Mouse (Mus musculus) left cerebral cortex, postnatal 36 days (tissue): ENCODE results near the gene Stra6. TPM values are rescaled to one million over a fixed set of nuclear protein-coding genes. Genes with fewer than 3 reads are reported as not detected.

Experiments
- DNase-seq, 2 experiments: peaks; one replicate each; pipeline ENCODE4 v3.0.0; 2021 to 2022; ENCODE audit warnings: low spot score in 2 of 2, mixed read lengths in 1 of 2
- intact Hi-C: fragments of 180-260 bp; cut with DNase I; formaldehyde crosslinking; loops from one replicate; pipeline ENCODE4 v1.15.1; 2025
- total RNA-seq, 2 experiments: library from RNA; stranded (reverse); gene quantifications; 2 replicates each; pipeline ENCODE4 v1.2.3; 2021

Stra6 gene
- total RNA-seq, 2 experiments from 2014 or later, result 5.6 to 7.3 TPM

GRCm38 (mm10) chr9:58087277-58087998 lies 23.9 kb downstream of the Stra6 start:
- intact Hi-C loops, result no loop called here
- peak in 1 of 2 experiments; percentile 61 for DNase-seq

DNA sequence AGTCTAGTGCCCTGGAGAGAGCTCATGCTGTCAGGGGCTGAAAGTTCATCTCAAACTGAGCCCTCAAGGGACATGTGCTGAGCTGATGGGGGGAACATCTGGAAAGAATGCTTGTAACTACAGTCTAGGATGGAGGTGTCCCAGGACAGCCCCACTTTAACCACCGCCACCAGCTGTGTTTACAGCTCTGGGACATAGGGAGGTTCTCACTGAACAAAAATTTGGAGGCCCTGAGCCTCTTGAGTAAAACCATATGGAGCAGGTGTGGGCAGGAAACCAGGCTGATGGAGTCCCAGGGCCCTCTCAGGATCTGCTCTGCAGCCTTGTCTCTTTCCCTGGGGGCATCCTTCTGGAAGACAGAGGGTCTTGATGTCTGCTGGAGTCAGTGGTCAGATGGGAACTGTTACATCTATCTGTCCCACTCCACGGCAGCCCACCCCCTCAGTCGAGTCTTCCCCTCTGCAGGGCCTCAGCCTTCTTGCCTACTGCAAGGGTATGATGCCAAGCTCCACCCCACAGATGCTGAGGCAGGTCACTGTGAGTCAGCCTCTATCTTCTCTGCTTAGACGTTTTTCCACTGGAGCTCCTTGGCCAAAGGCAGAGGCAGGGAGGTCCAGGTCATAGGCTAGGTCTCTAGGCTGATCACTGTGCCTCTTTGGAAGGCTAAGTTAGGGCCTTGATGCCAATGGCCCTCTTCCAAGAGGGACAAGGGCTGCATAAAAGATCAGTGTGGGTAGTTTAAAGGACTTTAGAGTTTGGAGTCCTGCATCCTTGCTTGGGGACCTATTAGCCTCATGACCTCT lies 28.2 kb downstream of the Stra6 start:
- no peak for DNase-seq
- intact Hi-C loops, result no loop called here

GRCm38 (mm10) chr9:58092581-58093269 lies 29.1 kb downstream of the Stra6 start:
- DNase-seq, result no peak
- intact Hi-C loops, result no loop called here

DNA sequence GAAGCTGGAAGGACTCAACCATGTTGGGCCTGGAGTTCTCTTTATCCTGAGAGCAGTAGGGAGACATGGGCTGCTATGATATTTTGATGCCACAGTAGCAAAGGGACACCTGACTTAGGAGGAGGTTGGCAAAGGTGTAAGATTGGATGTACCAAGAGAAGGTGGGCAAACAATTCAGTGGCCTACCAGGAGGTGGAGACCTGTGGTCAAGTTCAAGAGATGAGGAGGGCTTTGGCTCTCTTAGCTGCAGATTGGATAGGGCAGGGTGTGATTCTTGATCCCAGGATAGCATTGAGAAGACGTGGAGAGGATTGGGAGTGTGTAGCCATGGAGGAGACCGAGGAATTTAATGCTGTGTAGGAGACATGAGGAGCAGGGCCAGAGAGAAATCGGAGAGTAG lies 30.2 kb downstream of the Stra6 start:
- intact Hi-C loops, result no loop called here
- no peak for DNase-seq

GRCm38 (mm10) chr9:58095977-58096376 lies 32.4 kb downstream of the Stra6 start:
- DNase-seq, result no peak
- intact Hi-C loops, result no loop called here

DNA sequence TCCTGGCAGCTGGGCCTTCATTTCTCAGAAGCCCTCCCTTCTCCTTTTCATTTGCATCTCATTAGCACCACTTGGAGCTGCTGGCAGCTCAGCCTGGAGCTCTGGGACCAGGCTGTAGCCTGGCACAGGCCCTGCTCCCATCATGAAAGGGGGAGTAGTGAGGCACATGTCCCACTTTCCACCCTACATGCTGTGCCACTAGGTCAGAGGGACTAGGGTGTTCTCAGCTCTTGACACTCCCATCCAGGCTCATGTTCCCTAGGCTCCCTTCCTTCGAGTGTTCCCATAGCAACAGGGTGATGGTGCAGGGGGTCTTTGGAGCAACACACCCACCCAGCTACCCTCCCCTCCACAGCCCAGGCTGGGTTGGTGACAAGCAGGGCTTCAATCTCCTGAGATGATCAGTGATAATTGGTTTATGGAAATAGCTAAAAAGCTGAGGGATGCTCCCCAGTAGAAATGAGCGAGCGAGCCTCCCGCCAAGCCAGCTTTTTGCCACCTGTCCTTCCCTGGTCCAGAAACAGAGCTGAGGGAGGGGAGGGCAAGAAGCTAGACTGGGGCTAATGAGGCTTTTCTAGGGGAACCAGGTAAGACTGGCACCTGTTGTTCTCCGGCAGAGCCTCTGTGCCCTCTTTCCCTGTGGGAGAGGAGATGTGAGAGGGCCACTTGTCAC lies 33.2 kb downstream of the Stra6 start:
- intact Hi-C loops, result no loop called here
- no peak for DNase-seq

- DNase-seq, result no peak
- intact Hi-C loops, result no loop called here
These were observed 36.4 kb downstream of the Stra6 start for GRCm38 (mm10) chr9:58099836-58100565.

- DNase-seq, result peak; percentile 60 to 66
These were observed 38.4 kb downstream of the Stra6 start for GRCm38 (mm10) chr9:58102013-58102412.

DNA sequence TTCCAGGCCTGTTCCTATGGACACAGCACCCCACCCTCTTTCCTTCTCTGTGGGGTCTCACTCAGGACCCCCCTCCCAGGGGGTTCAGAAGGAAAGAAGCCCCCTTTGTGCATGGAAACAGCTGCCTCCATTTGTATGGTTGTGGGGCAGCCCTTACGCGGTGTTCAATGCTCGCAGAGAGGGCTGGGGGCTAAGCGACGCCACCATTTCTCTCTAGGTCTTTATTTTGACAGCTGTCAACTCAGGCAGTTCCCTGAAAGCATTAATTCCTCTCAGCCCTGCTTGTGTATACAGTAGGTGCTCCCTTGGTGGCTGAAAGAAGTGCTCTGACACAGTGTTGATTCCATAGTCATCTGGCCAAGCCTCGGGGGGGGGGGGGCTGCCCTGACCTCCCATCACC lies 40.1 kb downstream of the Stra6 start:
- intact Hi-C loops, result no loop called here
- no peak for DNase-seq

More at GRCm38 (mm10) chr9:58102013-58102412, 38.4 kb downstream of the Stra6 start:
- intact Hi-C loops, result no loop called here

GRCm38 (mm10) chr9:58105595-58106169 lies 42.1 kb downstream of the Stra6 start:
- intact Hi-C loops, result no loop called here
- no peak for DNase-seq

DNA sequence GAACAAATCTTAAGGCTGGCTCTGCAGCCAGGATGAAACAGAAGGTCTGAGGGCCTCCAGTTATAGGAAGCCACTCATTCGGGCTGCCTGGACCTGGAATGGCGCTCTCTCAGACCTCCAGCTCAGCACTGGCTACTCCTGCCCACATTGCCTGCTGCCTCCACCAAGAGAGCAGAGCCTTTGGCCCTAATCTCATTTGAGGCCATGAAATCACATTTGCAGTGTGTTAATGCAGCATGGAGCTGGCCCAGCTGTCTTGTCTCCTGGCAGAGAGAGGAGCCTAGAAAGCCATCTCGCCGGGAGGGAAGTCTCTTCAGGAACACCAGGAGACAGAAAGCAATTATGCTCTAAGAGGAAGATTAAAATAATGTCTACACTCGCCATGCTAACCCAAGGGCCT lies 43.9 kb downstream of the Stra6 start:
- intact Hi-C loops, result no loop called here
- no peak for DNase-seq

DNA sequence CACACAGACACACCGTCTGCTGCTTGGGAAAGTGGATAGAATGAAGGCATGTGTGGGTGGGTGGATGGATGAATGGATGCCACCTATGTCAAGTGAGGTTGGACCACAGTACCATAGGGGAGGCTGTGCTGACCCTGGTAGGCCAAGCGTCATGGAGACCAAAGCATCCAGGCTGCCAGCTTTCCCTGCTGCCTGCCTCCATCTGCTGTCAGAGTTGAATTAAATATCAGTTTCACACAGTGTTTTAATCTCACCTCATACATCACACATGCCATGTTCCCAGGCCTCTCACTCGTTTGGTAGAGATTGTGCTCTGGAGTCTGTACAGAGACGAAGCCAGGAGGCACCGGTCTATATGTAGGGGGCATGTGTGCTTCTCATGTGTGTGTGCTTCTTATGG lies 47.2 kb downstream of the Stra6 start:
- no peak for DNase-seq
- intact Hi-C loops, result loop anchor here (2.0 to 5.0 kb wide), 3 partner anchors 26 to 64 kb away; no protein-coding TSS in a partner anchor

- intact Hi-C loops, result loop anchor here (2.0 to 5.0 kb wide), 3 partner anchors 27 to 63 kb away; no protein-coding TSS in a partner anchor
- DNase-seq, result peak; percentile 81 to 82
These were observed 47.8 kb downstream of the Stra6 start for GRCm38 (mm10) chr9:58111431-58111830.

DNA sequence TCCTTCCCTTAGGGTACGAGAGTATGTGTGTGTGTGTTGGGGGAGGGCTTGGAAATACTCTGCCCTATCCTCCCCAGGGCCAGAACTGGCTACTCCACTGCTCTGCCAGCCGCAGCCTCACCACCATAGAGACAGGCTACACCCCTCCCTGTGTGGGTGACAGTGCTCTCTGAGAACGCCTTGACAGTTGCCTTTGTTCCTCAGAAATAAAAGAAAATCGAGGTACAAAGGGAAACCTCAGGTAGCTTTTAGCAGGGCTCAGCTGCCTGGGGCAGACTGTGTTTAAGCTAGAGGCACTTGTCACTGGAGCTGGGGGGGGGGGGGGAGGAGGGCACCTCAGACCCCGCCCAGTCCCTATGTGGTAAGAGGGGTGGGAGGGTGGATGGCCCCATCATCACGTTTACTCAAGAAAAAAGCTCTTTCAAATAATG lies 48.7 kb downstream of the Stra6 start:
- no peak for DNase-seq
- intact Hi-C loops, result loop anchor here (2.0 to 5.0 kb wide), 2 partner anchors 45 to 86 kb away; no protein-coding TSS in a partner anchor

- DNase-seq, result no peak
- intact Hi-C loops, result loop anchor here (2.0 to 5.0 kb wide), 2 partner anchors 46 to 86 kb away; no protein-coding TSS in a partner anchor
These were observed 49.3 kb downstream of the Stra6 start for GRCm38 (mm10) chr9:58112866-58113278.

- no peak for DNase-seq
- intact Hi-C loops, result loop anchor here (2.0 to 5.0 kb wide), 2 partner anchors 46 to 85 kb away; no protein-coding TSS in a partner anchor
These were observed 49.8 kb downstream of the Stra6 start for GRCm38 (mm10) chr9:58113279-58113884.

DNA sequence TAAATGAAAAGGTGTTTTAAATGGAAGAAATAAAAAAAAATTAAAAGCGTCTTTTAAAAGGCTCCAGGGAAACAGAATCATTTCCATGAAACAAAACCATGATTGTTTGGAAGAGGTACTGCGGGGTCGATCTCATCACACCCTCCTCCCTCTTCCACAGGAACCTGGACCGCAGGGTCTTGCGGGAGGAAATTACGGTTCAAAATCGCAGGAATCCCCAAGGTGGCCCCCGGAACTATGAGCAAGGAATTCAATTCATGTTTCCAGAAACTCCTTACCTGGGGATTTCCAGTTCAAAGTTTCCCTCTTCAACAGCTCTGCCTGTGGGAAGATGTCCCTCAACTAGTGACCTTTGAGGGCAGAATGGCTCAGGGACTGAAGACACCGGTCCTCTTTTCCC lies 50.4 kb downstream of the Stra6 start:
- intact Hi-C loops, result loop anchor here (5.0 kb wide), 1 partner anchor 47 kb away; no protein-coding TSS in a partner anchor
- no peak for DNase-seq
